Mouse (Mus musculus): ENCODE results near the gene Lpxn. TPM values are rescaled to one million over a fixed set of nuclear protein-coding genes. Genes with fewer than 3 reads are reported as not detected.

Gene Lpxn
- total RNA-seq, 1 experiment = 0.58 TPM

DNA sequence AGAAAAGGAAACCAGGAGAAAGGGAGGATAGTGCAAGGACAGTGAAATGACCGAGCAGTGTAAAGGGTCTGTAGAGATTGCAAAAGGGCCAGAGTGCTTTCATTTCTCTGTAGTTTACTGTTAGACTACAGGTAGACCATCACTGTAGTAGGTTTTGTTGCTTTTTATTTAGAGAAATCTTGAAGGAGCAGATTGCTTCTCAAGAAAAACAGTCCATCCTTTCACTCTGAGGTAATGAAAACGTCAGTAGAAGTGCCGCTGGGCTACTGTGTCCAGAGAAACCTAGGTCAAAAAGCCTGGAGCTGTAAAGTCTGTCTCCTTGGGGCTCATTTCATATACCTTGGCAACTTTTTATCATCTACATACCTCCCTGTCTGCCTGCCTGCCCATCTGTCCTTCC lies 3.1 kb downstream of the Lpxn start:
- Histone ChIP-seq H3K27ac (ENCODE audit: insufficient read depth, low read depth, low read length, poor library complexity, severe bottlenecking) (no peak overlapping the region), H3K9me3 (ENCODE audit: control insufficient read depth, insufficient read depth, low read depth, low read length) (no peaks in the 10 kb centered on the region), H3K4me1 (ENCODE audit: control insufficient read depth in 2 of 2, insufficient read depth in 2 of 2, low read length in 2 of 2, poor library complexity in 1 of 2) (peaks cover 0 to 3% of the 10 kb centered on the region in 2 experiments; a peak in 1 of 4 replicates), H3K9ac (ENCODE audit: insufficient read depth, low read depth, low read length, poor library complexity, severe bottlenecking) (no peak overlapping the region), H3K36me3 (ENCODE audit: control insufficient read depth, insufficient read depth, low read length, poor library complexity, severe bottlenecking) (no peaks in the 10 kb centered on the region), H3K4me3 (ENCODE audit: insufficient read depth in 1 of 2, low read depth in 1 of 2, low read length in 2 of 2, poor library complexity in 1 of 2, severe bottlenecking in 1 of 2) (no peak overlapping the region)
- no peak for TF ChIP-seq ZNF384 (IDR thresholded peaks at IDR 0.05; ENCODE audit: low read depth, low read length)
- no peak for TF ChIP-seq MAFK (IDR thresholded peaks at IDR 0.05; ENCODE audit: insufficient read depth, low read depth, low read length)
- no peak for TF ChIP-seq HCFC1 (IDR thresholded peaks at IDR 0.05; ENCODE audit: borderline replicate concordance, insufficient read depth, low read length)
- TF ChIP-seq CHD2 (IDR thresholded peaks at IDR 0.05; ENCODE audit: low read depth, low read length) = no peak
- no peak for TF ChIP-seq ZC3H11A (IDR thresholded peaks at IDR 0.05; ENCODE audit: borderline replicate concordance, low read depth, low read length)
- no peak for DNase-seq (ENCODE audit: low read depth, low spot score)
- in situ Hi-C loops (cut with MboI; ENCODE audit: low sequenced_read_pairs in 2 of 2, unreplicated experiment in 2 of 2) = loop anchor here in 1 of 2 experiments (25.0 kb wide), 1 partner anchor 787 kb away; no protein-coding TSS in a partner anchor

DNA sequence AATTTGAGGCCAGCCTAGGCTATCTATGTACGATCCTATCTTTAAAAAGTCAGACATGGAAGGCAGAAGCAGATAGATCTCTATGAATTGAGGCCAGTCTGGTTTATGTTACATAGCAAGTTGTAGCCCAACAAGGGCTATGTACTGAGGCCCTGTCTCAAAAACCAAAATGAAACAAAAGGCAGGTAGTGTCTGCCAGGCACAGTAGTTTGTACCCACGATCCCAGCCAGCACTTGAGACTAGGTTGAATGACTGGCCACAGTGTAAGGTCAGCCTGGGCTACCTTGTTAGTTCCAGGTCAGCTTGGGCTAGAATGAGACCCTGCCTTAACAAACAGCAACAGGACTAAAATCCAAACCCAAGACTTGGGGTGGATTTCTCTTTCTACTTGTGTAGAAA lies 4.6 kb downstream of the Lpxn start:
- H3K9ac ChIP-seq (ENCODE audit: insufficient read depth, low read depth, low read length, poor library complexity, severe bottlenecking) = no peak overlapping the region
- no peak for DNase-seq (ENCODE audit: low read depth, low spot score)
- no peak overlapping the region for H3K4me3 ChIP-seq (ENCODE audit: insufficient read depth in 1 of 2, low read depth in 1 of 2, low read length in 2 of 2, poor library complexity in 1 of 2, severe bottlenecking in 1 of 2)
- H3K9me3 ChIP-seq (ENCODE audit: control insufficient read depth, insufficient read depth, low read depth, low read length) = no peaks in the 10 kb centered on the region
- H3K27ac ChIP-seq (ENCODE audit: insufficient read depth, low read depth, low read length, poor library complexity, severe bottlenecking) = no peak overlapping the region
- peaks cover 0 to 3% of the 10 kb centered on the region in 2 experiments; a peak in 1 of 4 replicates for H3K4me1 ChIP-seq (ENCODE audit: control insufficient read depth in 2 of 2, insufficient read depth in 2 of 2, low read length in 2 of 2, poor library complexity in 1 of 2)
- no peaks in the 10 kb centered on the region for H3K36me3 ChIP-seq (ENCODE audit: control insufficient read depth, insufficient read depth, low read length, poor library complexity, severe bottlenecking)
- in situ Hi-C loops (cut with MboI; ENCODE audit: low sequenced_read_pairs in 2 of 2, unreplicated experiment in 2 of 2) = no loop called here
- TF ChIP-seq CHD2 (IDR thresholded peaks at IDR 0.05; ENCODE audit: low read depth, low read length) (no peak), MAFK (IDR thresholded peaks at IDR 0.05; ENCODE audit: insufficient read depth, low read depth, low read length) (no peak), ZC3H11A (IDR thresholded peaks at IDR 0.05; ENCODE audit: borderline replicate concordance, low read depth, low read length) (no peak), ZNF384 (IDR thresholded peaks at IDR 0.05; ENCODE audit: low read depth, low read length) (no peak), HCFC1 (IDR thresholded peaks at IDR 0.05; ENCODE audit: borderline replicate concordance, insufficient read depth, low read length) (no peak)

DNA sequence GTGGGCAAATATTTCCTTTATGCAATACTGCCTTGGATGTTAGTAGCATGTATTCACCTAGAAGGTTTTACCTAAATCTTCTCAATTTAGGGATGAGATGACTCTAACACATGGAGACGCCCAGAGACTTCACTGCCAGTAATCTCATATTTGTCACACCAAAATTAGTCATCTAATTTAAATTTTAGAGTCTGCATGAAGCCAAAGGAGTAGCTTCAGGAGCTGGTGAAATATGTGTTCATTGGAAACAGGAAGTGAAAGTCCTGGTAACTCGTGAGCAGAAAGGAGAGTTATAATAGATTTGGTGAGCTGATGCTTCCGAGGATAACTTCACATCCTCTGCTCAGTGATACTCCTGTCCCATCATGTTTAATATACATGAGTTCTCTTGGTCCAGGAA lies 5.1 kb downstream of the Lpxn start:
- no peak for DNase-seq (ENCODE audit: low read depth, low spot score)
- Histone ChIP-seq H3K9ac (ENCODE audit: insufficient read depth, low read depth, low read length, poor library complexity, severe bottlenecking) (no peak overlapping the region), H3K36me3 (ENCODE audit: control insufficient read depth, insufficient read depth, low read length, poor library complexity, severe bottlenecking) (no peaks in the 10 kb centered on the region), H3K4me1 (ENCODE audit: control insufficient read depth in 2 of 2, insufficient read depth in 2 of 2, low read length in 2 of 2, poor library complexity in 1 of 2) (peaks cover 0 to 3% of the 10 kb centered on the region in 2 experiments; a peak in 1 of 4 replicates), H3K27ac (ENCODE audit: insufficient read depth, low read depth, low read length, poor library complexity, severe bottlenecking) (no peak overlapping the region), H3K4me3 (ENCODE audit: insufficient read depth in 1 of 2, low read depth in 1 of 2, low read length in 2 of 2, poor library complexity in 1 of 2, severe bottlenecking in 1 of 2) (no peak overlapping the region), H3K9me3 (ENCODE audit: control insufficient read depth, insufficient read depth, low read depth, low read length) (no peaks in the 10 kb centered on the region)
- TF ChIP-seq CHD2 (IDR thresholded peaks at IDR 0.05; ENCODE audit: low read depth, low read length) = no peak
- in situ Hi-C loops (cut with MboI; ENCODE audit: low sequenced_read_pairs in 2 of 2, unreplicated experiment in 2 of 2) = no loop called here

DNA sequence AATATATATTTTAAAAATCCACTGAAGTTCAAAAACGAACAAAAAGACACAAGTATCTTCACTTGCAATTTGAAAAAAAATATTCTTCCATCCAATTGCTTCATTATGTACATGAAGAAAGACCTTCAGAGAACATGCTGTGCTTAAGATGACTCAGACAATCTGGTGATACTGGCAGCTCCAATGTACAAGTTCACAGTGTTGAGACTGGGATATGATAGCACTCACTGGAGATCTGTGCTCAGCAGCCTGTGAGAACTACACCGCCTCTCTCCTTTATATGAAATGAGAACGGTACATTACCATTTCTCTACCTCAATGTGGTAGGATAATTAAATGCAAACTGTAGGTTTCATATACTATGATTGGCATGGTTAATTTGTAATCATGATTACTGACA lies 6.8 kb downstream of the Lpxn start:
- no peaks in the 10 kb centered on the region for H3K9me3 ChIP-seq (ENCODE audit: control insufficient read depth, insufficient read depth, low read depth, low read length)
- H3K27ac ChIP-seq (ENCODE audit: insufficient read depth, low read depth, low read length, poor library complexity, severe bottlenecking) = no peak overlapping the region
- no peak overlapping the region for H3K9ac ChIP-seq (ENCODE audit: insufficient read depth, low read depth, low read length, poor library complexity, severe bottlenecking)
- DNase-seq (ENCODE audit: low read depth, low spot score) = no peak
- H3K4me1 ChIP-seq (ENCODE audit: control insufficient read depth in 2 of 2, insufficient read depth in 2 of 2, low read length in 2 of 2, poor library complexity in 1 of 2) = no peaks in the 10 kb centered on the region
- no peaks in the 10 kb centered on the region for H3K36me3 ChIP-seq (ENCODE audit: control insufficient read depth, insufficient read depth, low read length, poor library complexity, severe bottlenecking)
- in situ Hi-C loops (cut with MboI; ENCODE audit: low sequenced_read_pairs in 2 of 2, unreplicated experiment in 2 of 2) = no loop called here
- H3K4me3 ChIP-seq (ENCODE audit: insufficient read depth in 1 of 2, low read depth in 1 of 2, low read length in 2 of 2, poor library complexity in 1 of 2, severe bottlenecking in 1 of 2) = no peak overlapping the region
- no peak for TF ChIP-seq MAFK (IDR thresholded peaks at IDR 0.05; ENCODE audit: insufficient read depth, low read depth, low read length)
- TF ChIP-seq CHD2 (IDR thresholded peaks at IDR 0.05; ENCODE audit: low read depth, low read length) = no peak
- TF ChIP-seq ZNF384 (IDR thresholded peaks at IDR 0.05; ENCODE audit: low read depth, low read length) = no peak
- no peak for TF ChIP-seq HCFC1 (IDR thresholded peaks at IDR 0.05; ENCODE audit: borderline replicate concordance, insufficient read depth, low read length)
- no peak for TF ChIP-seq ZC3H11A (IDR thresholded peaks at IDR 0.05; ENCODE audit: borderline replicate concordance, low read depth, low read length)

DNA sequence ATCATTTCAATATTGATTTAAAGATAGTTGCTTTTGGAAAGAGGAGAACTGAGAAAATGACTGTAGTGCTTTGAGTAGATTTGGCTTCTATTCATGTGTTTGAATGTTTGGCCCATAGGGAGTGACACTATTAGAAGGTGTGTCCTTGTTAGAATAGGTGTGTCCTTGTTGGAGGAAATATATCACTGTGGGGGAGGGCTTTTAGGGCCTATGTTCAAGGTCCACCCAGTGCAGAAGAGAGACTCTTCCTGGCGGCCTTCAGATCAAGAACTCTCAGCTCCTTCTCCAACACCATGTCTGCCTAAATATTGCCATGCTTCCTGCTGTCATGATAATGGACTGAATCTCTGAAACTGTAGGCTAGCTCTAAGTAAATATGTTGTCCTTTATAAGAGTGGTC lies 8.2 kb downstream of the Lpxn start:
- TF ChIP-seq CHD2 (IDR thresholded peaks at IDR 0.05; ENCODE audit: low read depth, low read length) (no peak), HCFC1 (IDR thresholded peaks at IDR 0.05; ENCODE audit: borderline replicate concordance, insufficient read depth, low read length) (no peak), ZC3H11A (IDR thresholded peaks at IDR 0.05; ENCODE audit: borderline replicate concordance, low read depth, low read length) (no peak), MAFK (IDR thresholded peaks at IDR 0.05; ENCODE audit: insufficient read depth, low read depth, low read length) (no peak), ZNF384 (IDR thresholded peaks at IDR 0.05; ENCODE audit: low read depth, low read length) (no peak)
- in situ Hi-C loops (cut with MboI; ENCODE audit: low sequenced_read_pairs in 2 of 2, unreplicated experiment in 2 of 2) = no loop called here
- no peak overlapping the region for H3K27ac ChIP-seq (ENCODE audit: insufficient read depth, low read depth, low read length, poor library complexity, severe bottlenecking)
- DNase-seq (ENCODE audit: low read depth, low spot score) = no peak
- no peak overlapping the region for H3K9ac ChIP-seq (ENCODE audit: insufficient read depth, low read depth, low read length, poor library complexity, severe bottlenecking)
- H3K4me1 ChIP-seq (ENCODE audit: control insufficient read depth in 2 of 2, insufficient read depth in 2 of 2, low read length in 2 of 2, poor library complexity in 1 of 2) = no peaks in the 10 kb centered on the region
- H3K4me3 ChIP-seq (ENCODE audit: insufficient read depth in 1 of 2, low read depth in 1 of 2, low read length in 2 of 2, poor library complexity in 1 of 2, severe bottlenecking in 1 of 2) = no peak overlapping the region
- no peaks in the 10 kb centered on the region for H3K9me3 ChIP-seq (ENCODE audit: control insufficient read depth, insufficient read depth, low read depth, low read length)
- no peaks in the 10 kb centered on the region for H3K36me3 ChIP-seq (ENCODE audit: control insufficient read depth, insufficient read depth, low read length, poor library complexity, severe bottlenecking)

All from ES-E14 (cell line).